Mouse (Mus musculus) heart, embryonic 14.5 days (tissue): Measurements from ENCODE around the gene Rgs7. TPM values are rescaled to one million over a fixed set of nuclear protein-coding genes. Genes with fewer than 3 reads are reported as not detected.
A peak's percentile ranks its signal among the peaks of the same experiment; 100 is the strongest.

ENCODE experiments used
- ATAC-seq: fragments of 200-750 bp; cut with Nextera tagmentation; 2 replicates; pipeline ENCODE4 v1.8.0; 2017; ENCODE audit warnings: low read depth, moderate TSS enrichment; ENCODE audit not compliant: insufficient number of reproducible peaks, insufficient read depth, low FRiP score
- H3K27ac ChIP-seq, 2 experiments: fragments of 200-500 bp in 1 of 2; fragments of 300-500 bp in 1 of 2; sonication (generic) in 1 of 2; replicated peaks in 1 of 2; 2 replicates each; pipeline ENCODE4 v1.5.1; 2012 to 2014; ENCODE audit warnings: low read depth in 2 of 2, low read length in 2 of 2, control low read depth in 1 of 2, mild to moderate bottlenecking in 1 of 2, mixed read lengths in 1 of 2; ENCODE audit not compliant: control insufficient read depth in 1 of 2, insufficient read depth in 1 of 2
- H3K27me3 ChIP-seq: fragments of 300-500 bp; sonication (generic); 2 replicates; pipeline ENCODE4 v1.6.1; 2014; ENCODE audit warnings: mild to moderate bottlenecking, low read length, control low read depth; ENCODE audit not compliant: control insufficient read depth, insufficient read depth
- H3K36me3 ChIP-seq: fragments of 300-500 bp; sonication (generic); 2 replicates; pipeline ENCODE4 v1.6.1; 2014; ENCODE audit warnings: mild to moderate bottlenecking, control low read depth, low read length, mixed read lengths; ENCODE audit not compliant: control insufficient read depth, insufficient read depth
- H3K4me1 ChIP-seq, 2 experiments: fragments of 200-500 bp in 1 of 2; fragments of 300-500 bp in 1 of 2; sonication (generic) in 1 of 2; 2 replicates each; pipeline ENCODE4 v1.6.1; 2012 to 2014; ENCODE audit warnings: low read length in 2 of 2, control low read depth in 1 of 2, mixed read lengths in 1 of 2; ENCODE audit not compliant: control insufficient read depth in 2 of 2, insufficient read depth in 2 of 2
- H3K4me2 ChIP-seq: fragments of 300-500 bp; sonication (generic); 2 replicates; pipeline ENCODE4 v1.6.1; 2014; ENCODE audit warnings: mild to moderate bottlenecking, low read length
- H3K4me3 ChIP-seq, 2 experiments: fragments of 200-500 bp in 1 of 2; fragments of 300-500 bp in 1 of 2; sonication (generic) in 1 of 2; 2 replicates each; pipeline ENCODE4 v1.5.1; 2012 to 2014; ENCODE audit warnings: low read length in 2 of 2, mild to moderate bottlenecking in 2 of 2, control low read depth in 1 of 2, low read depth in 1 of 2, moderate library complexity in 1 of 2; ENCODE audit not compliant: control insufficient read depth in 1 of 2, insufficient read depth in 1 of 2
- H3K9ac ChIP-seq: fragments of 300-500 bp; sonication (generic); 2 replicates; pipeline ENCODE4 v1.6.1; 2014; ENCODE audit warnings: mild to moderate bottlenecking, low read length
- H3K9me3 ChIP-seq: fragments of 300-500 bp; sonication (generic); 2 replicates; pipeline ENCODE4 v1.6.1; 2016; ENCODE audit warnings: low read length, control low read depth; ENCODE audit not compliant: control insufficient read depth
- WGBS: fragments of 180-500 bp; shearing (Covaris S2); extraction: QIAGEN DNeasy Blood & Tissue Kit; methylation state at CpG from one replicate; pipeline ENCODE4 v1.1.7; 2014; 5-methylcytosine and 5-hydroxymethylcytosine counted together
- polyA plus RNA-seq: library from polyadenylated mRNA; unstranded; fragments of >200 nt; fragmentation: Nextera tagmentation; extraction: Ambion mirVana; gene quantifications from 2 replicates; pipeline ENCODE4 v1.2.1, GENCODE M21; 2014

Rgs7 gene
- polyA plus RNA-seq, 1 experiment from 2014 or later = 0.82 TPM

- 0 out of 4 replicates have a peak overlapping the region, but pooled peaks of 1 of the 2 experiments have one; percentile 19 for H3K27ac ChIP-seq
- peak overlapping the region; percentile 8; the same call in 1 of the 2 replicates for H3K4me2 ChIP-seq
- no peaks in the 10 kb centered on the region for H3K9me3 ChIP-seq
- no peaks in the 10 kb centered on the region for H3K27me3 ChIP-seq
- ATAC-seq = no peak
- H3K36me3 ChIP-seq = no peaks in the 10 kb centered on the region
- H3K9ac ChIP-seq = no peak overlapping the region
- H3K4me1 ChIP-seq = peaks cover 0 to 5% of the 10 kb centered on the region in 2 experiments; a peak in 1 of 4 replicates
- no peak overlapping the region for H3K4me3 ChIP-seq
- WGBS = 33% methylated on average over 3 of the region's 3 CpGs
Measured at GRCm38 (mm10) chr1:175254724-175255123, 237.6 kb downstream of the Rgs7 start.

- no peaks in the 10 kb centered on the region for H3K9me3 ChIP-seq
- ATAC-seq = no peak
- H3K36me3 ChIP-seq = no peaks in the 10 kb centered on the region
- no peaks in the 10 kb centered on the region for H3K27me3 ChIP-seq
- no peak overlapping the region for H3K9ac ChIP-seq
- WGBS = 60% methylated on average over 5 of the region's 5 CpGs
- no peak overlapping the region for H3K27ac ChIP-seq
- H3K4me2 ChIP-seq = no peak overlapping the region
- H3K4me1 ChIP-seq = no peaks in the 10 kb centered on the region
- no peak overlapping the region for H3K4me3 ChIP-seq
Measured at GRCm38 (mm10) chr1:175242135-175242534, 250.2 kb downstream of the Rgs7 start.

GRCm38 (mm10) chr1:175240137-175240536 lies 252.2 kb downstream of the Rgs7 start:
- H3K4me1 ChIP-seq = no peaks in the 10 kb centered on the region
- H3K36me3 ChIP-seq = no peaks in the 10 kb centered on the region
- ATAC-seq = no peak; the same call in 1 of the 2 replicates
- no peak overlapping the region for H3K27ac ChIP-seq
- no peaks in the 10 kb centered on the region for H3K27me3 ChIP-seq
- no peaks in the 10 kb centered on the region for H3K9me3 ChIP-seq
- H3K4me2 ChIP-seq = no peak overlapping the region
- 34% methylated on average over 2 of the region's 2 CpGs for WGBS
- H3K9ac ChIP-seq = no peak overlapping the region
- H3K4me3 ChIP-seq = no peak overlapping the region

- Histone ChIP-seq H3K9me3 (no peaks in the 10 kb centered on the region), H3K4me2 (no peak overlapping the region), H3K27ac (no peak overlapping the region), H3K4me3 (no peak overlapping the region), H3K36me3 (no peaks in the 10 kb centered on the region), H3K9ac (no peak overlapping the region), H3K4me1 (no peaks in the 10 kb centered on the region), H3K27me3 (no peaks in the 10 kb centered on the region)
- WGBS = 84% methylated on average over 3 of the region's 3 CpGs
- ATAC-seq = no peak
Measured at GRCm38 (mm10) chr1:175221593-175222500, 270.5 kb downstream of the Rgs7 start.

- 84% methylated on average over 2 of the region's 2 CpGs for WGBS
- no peaks in the 10 kb centered on the region for H3K36me3 ChIP-seq
- ATAC-seq = no peak
- no peaks in the 10 kb centered on the region for H3K27me3 ChIP-seq
- no peak overlapping the region for H3K9ac ChIP-seq
- H3K27ac ChIP-seq = no peak overlapping the region
- H3K9me3 ChIP-seq = no peaks in the 10 kb centered on the region
- H3K4me1 ChIP-seq = no peaks in the 10 kb centered on the region
- H3K4me2 ChIP-seq = no peak overlapping the region
- no peak overlapping the region for H3K4me3 ChIP-seq
Measured at GRCm38 (mm10) chr1:175219563-175219962, 272.7 kb downstream of the Rgs7 start.

DNA sequence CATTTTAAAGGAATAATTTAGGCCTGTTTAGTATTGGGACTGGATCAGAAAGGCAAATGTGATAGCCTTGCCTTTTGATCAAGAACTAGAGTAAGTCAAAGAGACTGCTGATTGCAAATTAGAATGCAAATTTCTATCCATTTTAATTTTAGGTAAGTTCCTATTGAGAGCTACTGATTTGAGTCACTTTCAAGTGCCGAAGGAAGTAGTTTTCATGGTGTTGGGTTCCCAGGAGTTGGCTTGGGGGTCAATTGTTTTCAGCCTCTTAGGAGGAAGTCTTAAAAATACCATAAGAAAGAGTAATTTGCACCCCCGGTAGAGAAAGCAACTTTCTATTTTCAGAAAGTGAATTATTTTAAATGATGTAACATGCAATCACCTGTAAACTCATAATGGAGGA lies 285.3 kb downstream of the Rgs7 start:
- H3K9me3 ChIP-seq = no peaks in the 10 kb centered on the region
- no peak overlapping the region for H3K4me2 ChIP-seq
- H3K9ac ChIP-seq = no peak overlapping the region
- H3K4me1 ChIP-seq = no peaks in the 10 kb centered on the region
- H3K4me3 ChIP-seq = no peak overlapping the region
- no peaks in the 10 kb centered on the region for H3K27me3 ChIP-seq
- WGBS = 76% methylated on average over 2 of the region's 2 CpGs
- no peak for ATAC-seq
- H3K36me3 ChIP-seq = no peaks in the 10 kb centered on the region
- H3K27ac ChIP-seq = no peak overlapping the region

DNA sequence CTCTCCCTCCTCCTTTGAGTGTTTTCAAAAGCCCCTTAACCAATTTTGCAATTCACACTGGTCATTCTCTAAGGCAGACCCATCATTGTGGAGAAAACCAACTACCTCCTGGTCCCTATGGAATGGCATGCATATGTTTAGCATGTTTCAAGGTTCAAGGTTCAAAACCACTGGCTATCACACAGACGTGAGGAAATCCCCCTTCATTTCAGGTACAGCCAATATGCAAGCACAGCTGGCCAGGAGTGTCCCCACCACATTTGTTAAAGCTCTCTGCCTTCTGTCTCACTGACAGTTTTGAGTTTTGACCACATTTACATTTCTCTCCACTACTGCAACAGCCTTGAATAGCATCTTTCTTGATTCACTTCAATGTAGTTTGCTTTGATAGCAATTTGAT lies 286.7 kb downstream of the Rgs7 start:
- H3K4me1 ChIP-seq = no peaks in the 10 kb centered on the region
- H3K36me3 ChIP-seq = no peaks in the 10 kb centered on the region
- no peak overlapping the region for H3K4me2 ChIP-seq
- no peaks in the 10 kb centered on the region for H3K27me3 ChIP-seq
- no peak for ATAC-seq
- 62% methylated on average over 1 of the region's 1 CpGs for WGBS
- H3K4me3 ChIP-seq = no peak overlapping the region
- no peaks in the 10 kb centered on the region for H3K9me3 ChIP-seq
- no peak overlapping the region for H3K27ac ChIP-seq
- no peak overlapping the region for H3K9ac ChIP-seq
